Mouse (Mus musculus) bone marrow macrophage, adult 2 months (primary cell): Measurements from ENCODE around the gene Zfp160. TPM values are rescaled to one million over a fixed set of nuclear protein-coding genes. Genes with fewer than 3 reads are reported as not detected.
"Not testable (repeated sequence)": the region's sequence is repeated elsewhere in the genome, so short reads cannot be mapped to it uniquely, and the experiment has no call there.

Experiments
- H3K27ac ChIP-seq: 2 replicates; pipeline ENCODE4 v1.5.1; 2012; ENCODE audit warnings: low read depth, low read length; ENCODE audit not compliant: insufficient read depth
- H3K4me1 ChIP-seq: 2 replicates; pipeline ENCODE4 v1.6.1; 2012; ENCODE audit warnings: low read length; ENCODE audit not compliant: control insufficient read depth, insufficient read depth
- H3K4me3 ChIP-seq: 2 replicates; pipeline ENCODE4 v1.5.1; 2012; ENCODE audit warnings: mild to moderate bottlenecking, low read length, moderate library complexity; ENCODE audit not compliant: insufficient read depth
- CTCF ChIP-seq: IDR thresholded peaks from 2 replicates; pipeline ENCODE4 v1.5.1; 2012; ENCODE audit warnings: low read depth, mild to moderate bottlenecking, low read length, moderate library complexity
- POLR2A ChIP-seq: IDR thresholded peaks from 2 replicates; pipeline ENCODE4 v1.6.1; 2012; ENCODE audit warnings: mild to moderate bottlenecking, low read depth, low read length, borderline replicate concordance
- polyA plus RNA-seq: library from polyadenylated mRNA; stranded (reverse); fragments of >200 nt; gene quantifications from 2 replicates; pipeline ENCODE4 v1.2.4, GENCODE M21; 2012; ENCODE audit not compliant: missing spikeins, insufficient read depth, insufficient read length

Gene Zfp160
- polyA plus RNA-seq, 1 experiment = 18.2 TPM

GRCm38 (mm10) chr17:21053267-21053666 lies 44.6 kb downstream of the Zfp160 start:
- Histone ChIP-seq H3K27ac (no peak overlapping the region), H3K4me1 (no peaks in the 10 kb centered on the region), H3K4me3 (no peak overlapping the region)
- TF ChIP-seq POLR2A (no peak), CTCF (no peak)

GRCm38 (mm10) chr17:21055111-21055510 lies 46.4 kb downstream of the Zfp160 start:
- H3K27ac ChIP-seq, H3K4me1 ChIP-seq: not testable (repeated sequence)

GRCm38 (mm10) chr17:21065501-21065900 lies 56.8 kb downstream of the Zfp160 start:
- TF ChIP-seq CTCF (no peak), POLR2A (no peak)
- Histone ChIP-seq H3K4me3 (no peak overlapping the region), H3K4me1 (no peaks in the 10 kb centered on the region), H3K27ac (no peak overlapping the region)

More at GRCm38 (mm10) chr17:21055111-21055510, 46.4 kb downstream of the Zfp160 start:
- H3K4me3 ChIP-seq = not testable (repeated sequence)

DNA sequence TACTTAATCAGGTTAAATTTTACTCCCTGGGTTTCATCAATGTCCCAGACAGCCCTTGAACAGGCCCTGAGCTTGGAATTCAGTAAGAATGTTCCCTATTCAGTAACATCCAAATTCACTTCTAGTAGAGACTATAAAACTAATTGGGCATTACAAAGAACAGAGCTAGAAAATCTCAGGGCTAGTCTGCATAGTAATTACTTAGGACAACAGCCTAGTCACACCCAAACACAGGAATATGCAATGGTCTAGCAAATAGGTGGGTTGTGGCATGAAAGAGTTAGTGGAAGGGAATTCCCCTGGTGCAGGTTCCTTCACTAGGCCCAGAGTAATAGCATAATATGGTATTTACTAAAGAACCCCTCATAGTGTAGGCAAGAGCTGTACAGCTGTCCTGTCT lies 58.3 kb downstream of the Zfp160 start:
- TF ChIP-seq POLR2A = no peak
- TF ChIP-seq CTCF = no peak
- H3K27ac ChIP-seq = no peak overlapping the region
- no peaks in the 10 kb centered on the region for H3K4me1 ChIP-seq
- H3K4me3 ChIP-seq = no peak overlapping the region

DNA sequence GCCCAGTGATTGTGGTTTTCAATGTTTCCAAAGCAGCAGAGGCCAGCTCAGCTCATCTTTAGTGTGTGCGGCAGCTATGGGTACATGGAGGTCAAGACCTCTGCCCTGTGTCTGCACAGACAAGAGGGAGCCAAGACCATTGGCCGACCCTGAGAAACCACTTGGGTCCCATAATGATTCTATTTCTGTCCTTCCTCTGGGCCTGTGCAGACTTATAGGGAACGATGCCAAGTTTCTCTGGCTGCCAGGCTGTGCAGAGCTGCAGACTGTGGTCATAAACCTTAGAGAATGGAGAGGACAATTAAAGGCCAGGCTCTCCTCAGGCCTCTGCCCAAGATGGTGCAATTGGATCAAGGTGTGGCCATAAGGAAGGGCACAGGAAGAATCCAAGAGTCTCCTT lies 60.7 kb downstream of the Zfp160 start:
- H3K27ac ChIP-seq, H3K4me1 ChIP-seq, H3K4me3 ChIP-seq: not testable (repeated sequence)

DNA sequence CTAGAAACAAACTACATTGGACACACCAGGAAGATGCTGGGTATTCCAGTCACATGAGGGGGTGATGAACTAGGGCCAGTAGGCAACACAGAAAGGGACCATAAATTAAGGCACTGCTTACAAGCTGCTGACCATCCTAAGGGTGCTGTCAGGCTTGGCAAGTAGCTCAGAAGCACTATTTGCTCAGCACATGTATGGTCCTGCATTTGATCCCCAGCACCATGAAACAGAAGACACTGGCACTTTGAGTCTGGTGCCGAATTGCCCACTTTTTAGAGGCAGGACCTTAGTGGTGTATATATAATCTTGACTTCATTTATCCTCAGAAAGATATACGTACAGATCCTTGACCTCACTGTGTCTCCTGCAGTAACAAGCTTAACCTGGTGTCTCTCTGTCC lies 62.3 kb downstream of the Zfp160 start:
- H3K4me3 ChIP-seq, H3K27ac ChIP-seq, H3K4me1 ChIP-seq: not testable (repeated sequence)

Other genes starting within 250 kb of the Zfp160 start
- not detected in 2 replicates for gene Vmn1r228, start 222.7 kb upstream of the Zfp160 start, polyA plus RNA-seq
- 0.17 TPM in 1 of 2 replicates, not detected in the other for gene Vmn1r229, start 197.3 kb upstream of the Zfp160 start, polyA plus RNA-seq
- 0.09 TPM in 1 of 2 replicates, not detected in the other for gene Vmn1r230, start 168.5 kb upstream of the Zfp160 start, polyA plus RNA-seq
- not detected in 2 replicates for gene Vmn1r231, start 103.8 kb upstream of the Zfp160 start, polyA plus RNA-seq
- gene Vmn1r232, start 89.2 kb upstream of the Zfp160 start, polyA plus RNA-seq = not detected in 2 replicates
- gene Ppp2r1a, start 63.6 kb upstream of the Zfp160 start, polyA plus RNA-seq = 193 and 210 TPM in 2 replicates
- gene Vmn1r233, start 12.4 kb upstream of the Zfp160 start, polyA plus RNA-seq = not detected in 2 replicates
- gene Vmn1r234, start 217.2 kb downstream of the Zfp160 start, polyA plus RNA-seq = not detected in 2 replicates
- not detected in 2 replicates for gene Vmn1r235, start 247.5 kb downstream of the Zfp160 start, polyA plus RNA-seq